Mouse (Mus musculus) liver, embryonic 14 days (tissue): ENCODE measurements around the gene Stx19. TPM values are rescaled to one million over a fixed set of nuclear protein-coding genes. Genes with fewer than 3 reads are reported as not detected.

ENCODE experiments used
- polyA plus RNA-seq: library from polyadenylated mRNA; depleted of rRNA; stranded (reverse); fragments of >200 nt; gene quantifications from 2 replicates; pipeline ENCODE4 v1.2.3, GENCODE M21; 2012; rRNA removed

Gene Stx19
- polyA plus RNA-seq: not detected in 2 replicates

DNA sequence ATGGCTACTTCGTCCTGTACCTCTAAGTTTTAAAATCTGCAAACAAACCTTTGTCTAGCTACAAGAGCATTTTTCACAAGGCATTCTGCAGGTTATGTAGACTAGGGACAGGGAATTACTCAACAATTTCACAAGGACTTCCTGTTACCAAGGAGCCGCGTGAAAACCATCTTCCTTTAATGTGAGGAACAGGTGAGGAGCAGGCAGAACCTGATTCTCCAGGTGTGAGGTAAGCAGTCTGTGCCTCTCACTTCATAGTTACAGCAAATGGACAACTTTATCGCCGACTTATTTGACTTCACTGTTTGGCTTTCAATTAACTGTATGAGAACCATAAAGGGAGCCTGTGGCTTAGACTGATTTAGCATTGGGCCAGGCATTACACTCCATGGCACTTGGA, at the start of gene Stx19:
Gene Stx19 (plus strand): TSS at position 186 of the 400 bp plus-strand sequence.

DNA sequence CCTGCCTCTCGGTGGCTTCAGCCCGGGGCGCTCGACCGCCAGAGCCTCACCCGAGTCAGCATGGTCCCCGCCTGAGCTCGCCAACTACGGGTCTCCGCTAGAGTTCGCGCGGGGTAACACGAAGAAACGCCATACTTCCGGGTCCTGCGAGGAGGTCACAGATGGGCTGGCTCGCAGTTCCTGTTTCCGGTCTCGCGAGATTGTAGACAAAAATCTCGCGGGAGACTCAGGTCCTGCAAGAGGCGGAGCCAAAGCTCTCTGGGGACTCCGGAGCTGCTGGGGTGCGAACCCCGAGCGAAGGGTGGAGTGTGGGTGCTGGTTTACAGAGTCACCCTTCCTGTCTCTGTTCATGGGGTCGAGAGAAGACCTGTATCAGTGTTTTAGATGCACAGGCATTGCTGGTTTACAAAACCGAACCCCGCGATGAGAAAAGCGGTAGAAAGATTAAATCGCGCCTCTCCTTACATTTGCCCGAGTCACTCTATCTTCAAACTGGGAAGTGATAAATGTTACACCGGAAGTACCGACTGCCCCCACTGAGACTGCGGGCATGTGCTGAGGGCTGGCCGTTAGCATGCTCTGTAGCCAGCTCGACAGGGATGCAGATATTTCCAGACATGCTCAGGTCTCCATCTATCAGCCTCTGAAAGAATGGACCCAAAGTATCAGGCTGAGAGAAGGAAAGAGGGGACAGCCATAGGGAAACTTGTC, 27.7 kb upstream of the Stx19 start, which contains the start of gene Nsun3:
Gene Nsun3 (minus strand): TSS at position 198 of the 711 bp plus-strand sequence.

DNA sequence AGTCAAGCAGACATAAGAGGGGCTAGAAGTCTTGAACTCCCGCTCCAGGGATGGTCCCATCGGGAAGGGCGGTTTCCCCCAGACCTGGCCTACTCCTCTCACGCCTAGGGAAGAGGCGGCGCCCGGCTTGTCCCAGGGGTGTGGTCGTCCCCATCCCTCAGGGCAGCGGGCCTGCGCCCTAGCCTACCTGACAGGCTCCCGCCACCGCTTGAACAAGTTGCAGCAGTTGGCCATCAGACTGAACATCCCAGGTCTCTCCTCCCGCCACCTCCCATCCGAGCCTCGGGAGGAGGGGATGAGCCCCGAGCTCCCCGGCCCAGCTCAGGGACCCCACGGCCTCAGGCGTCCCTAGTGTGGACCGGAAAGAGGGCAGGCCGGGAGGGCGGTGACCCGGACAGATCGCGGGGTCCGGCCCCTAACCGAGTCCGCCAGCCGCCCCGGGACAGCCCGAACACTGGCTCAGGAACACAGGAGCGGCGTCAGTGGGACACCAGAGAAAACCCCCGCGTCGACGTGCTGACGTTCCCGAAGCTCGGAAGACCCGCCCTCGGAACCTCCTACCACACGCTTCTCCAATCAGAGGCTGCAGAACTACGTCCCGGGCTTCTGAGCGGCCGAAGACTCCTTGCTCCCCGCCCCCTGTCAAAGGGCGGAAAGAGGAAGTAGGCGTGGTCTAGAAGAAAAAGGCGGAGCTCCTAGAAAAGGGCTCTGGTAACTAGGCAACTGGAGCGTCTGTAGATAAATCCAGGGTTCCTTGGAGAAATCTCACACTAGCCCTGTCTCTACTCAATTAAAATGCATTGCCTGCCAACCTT, 32.2 kb downstream of the Stx19 start, which contains the start of gene Arl13b:
Gene Arl13b (minus strand): TSS at position 543 of the 815 bp plus-strand sequence.

DNA sequence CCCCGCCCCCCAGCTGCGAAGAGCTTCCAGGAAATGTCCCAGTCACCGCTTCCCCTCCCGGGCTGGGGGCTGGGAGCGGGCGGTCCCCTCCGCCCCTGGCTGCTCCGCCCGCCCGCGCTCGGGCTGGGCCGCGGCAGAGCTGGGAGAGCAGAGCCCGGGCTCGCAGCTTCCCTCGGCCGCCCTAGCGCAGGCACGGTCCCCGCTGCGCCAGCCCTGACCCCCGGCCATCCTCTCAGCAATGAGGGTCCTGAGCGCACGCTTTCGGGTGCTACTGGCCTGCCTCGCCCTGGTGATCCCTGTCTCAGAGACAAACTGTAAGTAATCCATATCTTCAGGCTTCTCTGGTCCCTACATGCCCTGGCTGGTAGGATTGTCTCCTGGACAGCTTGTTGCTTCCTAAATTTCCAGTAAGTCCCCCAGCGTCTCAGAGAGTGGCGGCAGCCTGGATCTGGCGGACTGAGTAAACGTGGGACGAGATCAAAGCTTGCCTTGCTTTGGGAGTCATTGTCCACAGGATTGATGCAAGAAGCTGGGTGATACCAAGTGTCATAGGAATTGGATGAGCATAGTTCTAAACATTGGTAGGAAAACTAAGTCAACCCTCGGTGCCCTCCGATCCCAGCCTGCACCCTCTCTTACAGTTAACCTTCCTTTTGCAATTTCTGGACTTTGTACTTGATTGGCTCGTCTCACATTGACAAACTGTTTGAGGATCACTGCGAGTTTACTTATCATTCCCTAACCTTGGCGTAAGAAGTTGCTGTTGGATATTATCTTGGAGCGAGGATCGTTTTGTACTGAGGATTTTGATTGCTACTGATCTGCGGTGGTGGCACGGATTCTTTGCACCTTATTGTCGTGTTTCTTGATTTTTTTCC, 40.0 kb downstream of the Stx19 start, which contains the start of gene Pros1:
Gene Pros1 (plus strand): TSS at position 117 of the 878 bp plus-strand sequence.

Other genes starting within 250 kb of the Stx19 start
- gene Nsun3, start 27.9 kb upstream of the Stx19 start, polyA plus RNA-seq: 3.5 and 4.1 TPM in 2 replicates
- gene Arl13b, start 32.4 kb downstream of the Stx19 start, polyA plus RNA-seq: 2.4 and 2.7 TPM in 2 replicates
- gene Pros1, start 39.6 kb downstream of the Stx19 start, polyA plus RNA-seq: 4.6 and 5.6 TPM in 2 replicates